Mouse (Mus musculus): Measurements from ENCODE around the gene Hoxd9. TPM values are rescaled to one million over a fixed set of nuclear protein-coding genes. Genes with fewer than 3 reads are reported as not detected.

Gene Hoxd9
- polyA plus RNA-seq, 1 experiment from 2014 or later, result 3.9 TPM

DNA sequence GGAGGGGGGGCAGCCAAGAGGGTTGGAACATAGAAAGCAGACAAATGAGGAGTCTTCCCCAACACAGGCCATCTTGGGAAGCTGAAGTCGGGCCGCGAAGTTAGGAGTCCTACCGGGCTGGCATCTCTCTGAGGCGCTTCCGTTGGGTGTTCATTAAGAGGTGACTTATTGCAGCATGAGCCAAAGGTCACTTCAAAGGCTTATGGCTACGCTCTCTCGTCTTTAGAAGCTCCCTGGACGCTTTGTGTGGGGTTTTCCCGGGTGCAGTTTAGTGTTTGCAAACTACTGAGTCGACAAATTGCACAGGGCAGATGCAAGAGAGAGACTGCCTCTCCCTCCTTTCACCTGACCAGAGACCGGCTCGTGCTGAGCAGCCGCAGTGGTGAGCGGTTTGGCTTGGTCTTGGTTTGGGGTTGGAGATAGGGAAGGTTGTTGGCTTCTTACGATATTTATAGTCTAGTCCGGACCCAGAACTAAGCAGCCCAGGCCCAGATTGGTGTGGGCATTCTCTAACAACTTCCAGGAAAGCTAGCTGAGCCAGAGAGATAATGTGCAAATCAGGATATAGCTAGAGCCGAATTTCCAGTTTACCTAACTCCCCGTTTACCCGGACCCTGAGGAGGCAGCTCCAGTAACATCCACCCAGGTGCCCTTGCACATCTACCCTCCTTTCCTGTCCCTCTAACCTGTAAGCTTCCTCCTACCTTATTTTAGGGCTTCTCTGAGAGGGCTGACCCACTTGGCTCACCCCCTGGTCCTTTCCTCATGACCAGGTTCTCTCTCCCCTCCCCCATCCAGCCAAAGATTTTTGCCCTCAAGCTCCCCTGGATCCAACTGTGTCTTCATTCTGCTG is 41.3 kb downstream of the Hoxd9 start:
- Histone ChIP-seq H3K27ac (ENCODE audit: low read depth) (peak overlapping the region; percentile 47; the same call in 1 of the 2 replicates), H3K27me3 (replicated peaks; ENCODE audit: control insufficient read depth, insufficient read depth, low read length) (peaks cover 88% of the 10 kb centered on the region), H3K36me3 (ENCODE audit: control insufficient read depth, insufficient read depth, low read length) (no peaks in the 10 kb centered on the region), H3K9ac (ENCODE audit: low read length) (peak overlapping the region; percentile 23), H3K4me1 (replicated peaks; ENCODE audit: control insufficient read depth, insufficient read depth, low read length) (0 out of 2 replicates have a peak, but pooled peaks cover 3% of the 10 kb centered on the region), H3K4me2 (ENCODE audit: low read length) (peak overlapping the region; percentile 16), H3K4me3 (ENCODE audit: low read depth, low read length) (0 out of 2 replicates have a peak overlapping the region, but pooled peaks have one; percentile 6), H3K9me3 (ENCODE audit: control insufficient read depth, low read length) (no peaks in the 10 kb centered on the region)
- 8% methylated on average over 20 of the region's 20 CpGs for WGBS
- DNase-seq (ENCODE audit: low spot score) (peak; percentile 68), ATAC-seq (replicated peaks; ENCODE audit: low FRiP score, low TSS enrichment, low read depth) (no peak)

DNA sequence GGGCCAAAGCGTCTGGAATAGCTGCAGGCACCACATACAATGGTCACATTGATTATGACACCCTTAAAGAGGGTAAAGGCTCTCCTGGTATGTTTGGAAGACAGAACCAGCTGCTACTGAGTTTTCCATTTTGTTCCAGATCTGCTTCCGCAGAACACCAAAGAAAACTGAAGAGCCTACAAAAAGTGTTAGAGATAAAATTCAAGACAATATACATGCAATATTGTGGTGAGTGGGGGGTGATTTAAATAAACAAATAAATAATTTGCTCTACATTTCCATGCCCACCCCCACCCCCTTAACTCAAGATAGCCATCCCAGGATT is 41.9 kb downstream of the Hoxd9 start:
- 24% methylated on average over 2 of the region's 2 CpGs for WGBS
- Histone ChIP-seq H3K27ac (ENCODE audit: low read depth) (peak overlapping the region; percentile 47; the same call in 1 of the 2 replicates), H3K4me2 (ENCODE audit: low read length) (peak overlapping the region; percentile 47; the same call in 1 of the 2 replicates), H3K27me3 (replicated peaks; ENCODE audit: control insufficient read depth, insufficient read depth, low read length) (peaks cover 88% of the 10 kb centered on the region), H3K4me3 (ENCODE audit: low read depth, low read length) (no peak overlapping the region), H3K36me3 (ENCODE audit: control insufficient read depth, insufficient read depth, low read length) (no peaks in the 10 kb centered on the region), H3K9ac (ENCODE audit: low read length) (0 out of 2 replicates have a peak overlapping the region, but pooled peaks have one; percentile 23), H3K9me3 (ENCODE audit: control insufficient read depth, low read length) (no peaks in the 10 kb centered on the region), H3K4me1 (replicated peaks; ENCODE audit: control insufficient read depth, insufficient read depth, low read length) (0 out of 2 replicates have a peak, but pooled peaks cover 3% of the 10 kb centered on the region)
- DNase-seq (ENCODE audit: low spot score) (no peak), ATAC-seq (replicated peaks; ENCODE audit: low FRiP score, low TSS enrichment, low read depth) (no peak)

DNA sequence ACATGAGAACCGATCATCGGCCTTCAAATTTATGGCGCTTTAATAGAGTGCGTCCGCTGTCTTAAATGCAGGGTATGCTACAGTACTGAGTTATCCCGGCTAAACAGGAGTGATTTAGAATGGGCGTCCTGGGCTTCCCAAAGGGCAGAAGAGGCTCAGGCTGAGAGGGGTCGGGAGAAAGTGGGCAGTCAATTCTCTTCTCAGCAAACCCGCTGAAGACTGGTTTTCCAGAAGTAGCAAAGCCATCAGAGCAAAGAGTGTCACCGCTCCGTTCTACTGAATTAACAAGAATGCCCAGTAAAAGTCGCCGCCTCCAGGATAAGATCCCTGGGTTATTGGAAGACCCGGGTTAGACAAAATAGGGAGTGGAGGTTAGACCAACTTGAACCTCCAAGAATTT is 42.3 kb downstream of the Hoxd9 start:
- 14% methylated on average over 14 of the region's 14 CpGs for WGBS
- Histone ChIP-seq H3K27me3 (replicated peaks; ENCODE audit: control insufficient read depth, insufficient read depth, low read length) (peaks cover 88% of the 10 kb centered on the region), H3K9me3 (ENCODE audit: control insufficient read depth, low read length) (no peaks in the 10 kb centered on the region)

DNA sequence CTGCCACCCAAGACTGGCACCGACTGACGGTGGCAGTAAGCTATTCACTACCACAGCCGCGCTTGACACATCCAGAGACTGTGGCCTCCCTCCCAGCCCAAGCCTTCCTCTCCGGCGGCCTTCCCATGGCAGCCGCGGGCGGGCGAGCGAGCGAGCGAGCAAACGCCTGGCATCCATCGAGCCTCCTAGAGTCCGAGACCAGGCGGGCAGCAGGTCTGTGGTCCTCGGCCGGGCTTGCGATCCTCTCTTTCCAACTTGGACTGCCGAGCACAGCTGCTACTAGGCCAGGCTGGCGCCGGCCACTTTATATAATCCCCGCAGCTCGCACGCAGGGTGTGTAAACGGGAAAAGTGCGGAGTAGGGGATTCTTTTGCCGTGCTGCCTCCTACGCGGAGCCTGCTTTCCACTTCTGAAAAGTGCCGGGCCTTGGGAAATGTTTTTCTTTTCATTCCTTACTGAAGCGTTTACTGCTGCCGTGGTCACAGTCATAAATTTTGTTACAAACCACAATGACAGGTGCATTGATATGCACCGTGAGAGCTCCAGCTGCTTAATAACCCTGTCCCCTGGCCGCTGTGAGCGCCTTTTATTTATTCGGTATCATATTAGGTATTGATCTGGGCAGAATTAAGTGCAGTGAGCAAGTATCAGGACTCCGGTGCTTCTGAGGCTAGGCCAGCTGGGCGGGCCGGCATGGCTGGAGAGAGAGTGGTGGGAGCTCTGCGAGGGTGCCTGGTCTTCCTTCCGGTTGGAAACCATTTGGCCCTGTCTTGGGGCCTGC is 43.0 kb downstream of the Hoxd9 start:
- Histone ChIP-seq H3K36me3 (ENCODE audit: control insufficient read depth, insufficient read depth, low read length) (no peaks in the 10 kb centered on the region), H3K4me3 (ENCODE audit: low read depth, low read length) (peak overlapping the region; percentile 25), H3K9ac (ENCODE audit: low read length) (peak overlapping the region; percentile 40), H3K4me2 (ENCODE audit: low read length) (peak overlapping the region; percentile 47), H3K27me3 (replicated peaks; ENCODE audit: control insufficient read depth, insufficient read depth, low read length) (peaks cover 88% of the 10 kb centered on the region), H3K27ac (ENCODE audit: low read depth) (peak overlapping the region; percentile 75), H3K9me3 (ENCODE audit: control insufficient read depth, low read length) (no peaks in the 10 kb centered on the region), H3K4me1 (replicated peaks; ENCODE audit: control insufficient read depth, insufficient read depth, low read length) (0 out of 2 replicates have a peak, but pooled peaks cover 3% of the 10 kb centered on the region)
- peak; percentile 54 for ATAC-seq (replicated peaks; ENCODE audit: low FRiP score, low TSS enrichment, low read depth)
- DNase-seq (ENCODE audit: low spot score), result peak; percentile 76
- WGBS, result 3% methylated on average over 43 of the region's 43 CpGs

More for the DNA sequence above, 42.3 kb downstream of the Hoxd9 start:
- peak overlapping the region; percentile 47 for H3K4me2 ChIP-seq (ENCODE audit: low read length)
- no peak for DNase-seq (ENCODE audit: low spot score)
- no peaks in the 10 kb centered on the region for H3K36me3 ChIP-seq (ENCODE audit: control insufficient read depth, insufficient read depth, low read length)
- 0 out of 2 replicates have a peak, but pooled peaks cover 3% of the 10 kb centered on the region for H3K4me1 ChIP-seq (replicated peaks; ENCODE audit: control insufficient read depth, insufficient read depth, low read length)
- H3K9ac ChIP-seq (ENCODE audit: low read length), result peak overlapping the region; percentile 40
- ATAC-seq (replicated peaks; ENCODE audit: low FRiP score, low TSS enrichment, low read depth), result no peak
- peak overlapping the region; percentile 25 for H3K4me3 ChIP-seq (ENCODE audit: low read depth, low read length)
- peak overlapping the region; percentile 75 for H3K27ac ChIP-seq (ENCODE audit: low read depth)

DNA sequence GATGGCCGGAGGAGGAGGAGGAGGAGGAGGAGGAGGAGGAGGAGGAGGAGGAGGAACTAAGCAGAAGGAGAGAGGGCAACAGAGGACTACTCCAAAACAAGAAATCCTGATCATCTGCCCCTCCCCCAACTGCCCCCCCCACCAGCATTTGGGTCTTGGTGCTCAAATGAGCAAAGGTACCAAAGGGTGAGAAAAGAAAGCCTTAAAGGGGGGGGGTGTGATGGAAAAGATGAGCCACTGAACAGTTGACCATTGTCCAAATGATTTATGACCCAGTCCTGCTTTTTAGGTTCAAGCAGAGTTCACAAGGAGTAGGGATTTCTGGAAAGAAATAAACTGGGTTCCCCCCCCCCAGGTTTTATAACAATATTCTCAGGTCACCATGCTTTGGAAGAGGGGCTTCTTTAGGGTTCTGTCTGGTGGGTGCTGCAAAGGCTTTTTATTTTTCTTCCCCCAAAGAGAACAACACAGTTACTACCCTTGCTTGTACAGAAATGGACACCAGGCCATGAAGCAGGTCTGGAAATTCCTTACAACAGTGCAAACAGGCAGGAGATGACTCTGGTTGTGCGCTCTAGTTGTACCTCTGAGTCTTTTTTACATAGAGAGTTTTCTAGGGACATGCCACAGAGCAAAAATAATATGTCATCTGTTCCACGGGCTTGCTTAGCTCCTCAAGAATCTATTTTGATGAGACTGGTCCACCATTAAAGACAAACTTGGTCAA is 43.9 kb downstream of the Hoxd9 start:
- Histone ChIP-seq H3K27ac (ENCODE audit: low read depth) (no peak overlapping the region), H3K4me1 (replicated peaks; ENCODE audit: control insufficient read depth, insufficient read depth, low read length) (no peaks in the 10 kb centered on the region)
- DNase-seq (ENCODE audit: low spot score), result peak; percentile 65

DNA sequence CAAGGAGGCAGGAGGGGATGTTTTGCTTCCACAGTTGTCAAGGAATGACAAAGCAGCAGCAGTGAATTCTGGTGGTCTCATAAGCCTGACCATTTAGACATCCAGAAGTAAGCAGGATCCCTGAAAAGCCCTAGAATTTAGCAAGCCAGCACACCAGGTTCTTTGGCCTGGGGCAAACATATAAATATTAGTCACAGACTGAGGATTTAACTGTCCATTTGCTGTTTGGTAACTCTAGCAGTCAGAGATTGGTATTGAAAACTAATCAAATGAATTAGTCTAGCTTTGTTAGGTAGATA is 44.4 kb downstream of the Hoxd9 start:
- no peak overlapping the region for H3K27ac ChIP-seq (ENCODE audit: low read depth)
- H3K4me3 ChIP-seq (ENCODE audit: low read depth, low read length), result no peak overlapping the region
- DNase-seq (ENCODE audit: low spot score) (no peak), ATAC-seq (replicated peaks; ENCODE audit: low FRiP score, low TSS enrichment, low read depth) (no peak)
- no peaks in the 10 kb centered on the region for H3K36me3 ChIP-seq (ENCODE audit: control insufficient read depth, insufficient read depth, low read length)
- no peaks in the 10 kb centered on the region for H3K9me3 ChIP-seq (ENCODE audit: control insufficient read depth, low read length)
- H3K27me3 ChIP-seq (replicated peaks; ENCODE audit: control insufficient read depth, insufficient read depth, low read length), result peaks cover 87% of the 10 kb centered on the region
- no peak overlapping the region for H3K4me2 ChIP-seq (ENCODE audit: low read length)
- H3K9ac ChIP-seq (ENCODE audit: low read length), result no peak overlapping the region
- H3K4me1 ChIP-seq (replicated peaks; ENCODE audit: control insufficient read depth, insufficient read depth, low read length), result no peaks in the 10 kb centered on the region

More for the DNA sequence above, 43.9 kb downstream of the Hoxd9 start:
- Histone ChIP-seq H3K4me2 (ENCODE audit: low read length) (no peak overlapping the region), H3K9ac (ENCODE audit: low read length) (no peak overlapping the region), H3K36me3 (ENCODE audit: control insufficient read depth, insufficient read depth, low read length) (no peaks in the 10 kb centered on the region), H3K9me3 (ENCODE audit: control insufficient read depth, low read length) (no peaks in the 10 kb centered on the region), H3K4me3 (ENCODE audit: low read depth, low read length) (no peak overlapping the region), H3K27me3 (replicated peaks; ENCODE audit: control insufficient read depth, insufficient read depth, low read length) (peaks cover 88% of the 10 kb centered on the region)
- no peak for ATAC-seq (replicated peaks; ENCODE audit: low FRiP score, low TSS enrichment, low read depth)
- WGBS, result 39% methylated on average over 2 of the region's 3 CpGs

DNA sequence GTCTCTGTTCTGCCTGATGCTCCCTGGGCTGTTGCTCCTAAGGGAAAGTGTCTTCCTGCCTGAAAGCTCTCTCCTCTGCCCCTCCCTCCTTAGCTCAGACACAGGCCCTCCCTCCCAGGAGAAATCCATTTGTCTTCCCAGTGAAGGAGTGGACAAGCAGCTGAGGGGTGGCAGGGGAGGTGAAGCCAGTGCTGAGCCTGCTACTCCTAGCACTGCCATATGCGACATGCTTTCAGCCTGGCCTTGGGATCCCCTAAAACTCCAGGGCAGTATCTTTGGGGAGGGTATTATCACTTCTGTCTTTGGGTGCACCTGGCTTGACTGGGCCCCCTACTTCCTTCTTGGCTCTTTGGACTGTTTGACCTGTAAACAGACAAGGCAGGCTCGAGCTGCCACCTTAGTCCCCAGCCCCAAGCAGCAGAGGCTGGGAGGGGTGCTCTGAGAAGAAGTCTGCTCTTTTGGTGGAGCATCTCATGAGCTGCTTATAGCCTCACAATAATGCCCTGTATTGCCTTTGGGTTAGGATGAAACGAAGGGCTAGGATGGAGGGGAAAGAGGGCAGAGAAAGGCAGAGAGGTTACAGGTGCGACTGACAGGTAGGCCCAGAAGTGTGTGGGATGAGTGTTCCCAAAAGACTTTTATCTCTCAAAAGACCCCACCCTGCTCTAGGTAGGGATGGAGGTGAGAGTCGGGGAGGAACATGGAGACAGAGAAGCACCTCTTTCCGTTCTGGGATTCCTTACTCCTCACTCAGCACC is 48.2 kb downstream of the Hoxd9 start:
- Histone ChIP-seq H3K36me3 (ENCODE audit: control insufficient read depth, insufficient read depth, low read length) (no peaks in the 10 kb centered on the region), H3K27me3 (replicated peaks; ENCODE audit: control insufficient read depth, insufficient read depth, low read length) (peaks cover 85% of the 10 kb centered on the region), H3K4me2 (ENCODE audit: low read length) (peak overlapping the region; percentile 30; the same call in 1 of the 2 replicates), H3K27ac (ENCODE audit: low read depth) (peak overlapping the region; percentile 51; the same call in 1 of the 2 replicates), H3K9ac (ENCODE audit: low read length) (peak overlapping the region; percentile 36), H3K4me3 (ENCODE audit: low read depth, low read length) (peak overlapping the region; percentile 32; the same call in 1 of the 2 replicates), H3K4me1 (replicated peaks; ENCODE audit: control insufficient read depth, insufficient read depth, low read length) (no peaks in the 10 kb centered on the region), H3K9me3 (ENCODE audit: control insufficient read depth, low read length) (no peaks in the 10 kb centered on the region)
- DNase-seq (ENCODE audit: low spot score) (peak; percentile 55), ATAC-seq (replicated peaks; ENCODE audit: low FRiP score, low TSS enrichment, low read depth) (0 out of 2 replicates have a peak, but pooled peaks have one; percentile 4)
- WGBS, result 23% methylated on average over 6 of the region's 6 CpGs
